ENCODE assay signal across 8 mouse cellular contexts in the genomic region with DNA sequence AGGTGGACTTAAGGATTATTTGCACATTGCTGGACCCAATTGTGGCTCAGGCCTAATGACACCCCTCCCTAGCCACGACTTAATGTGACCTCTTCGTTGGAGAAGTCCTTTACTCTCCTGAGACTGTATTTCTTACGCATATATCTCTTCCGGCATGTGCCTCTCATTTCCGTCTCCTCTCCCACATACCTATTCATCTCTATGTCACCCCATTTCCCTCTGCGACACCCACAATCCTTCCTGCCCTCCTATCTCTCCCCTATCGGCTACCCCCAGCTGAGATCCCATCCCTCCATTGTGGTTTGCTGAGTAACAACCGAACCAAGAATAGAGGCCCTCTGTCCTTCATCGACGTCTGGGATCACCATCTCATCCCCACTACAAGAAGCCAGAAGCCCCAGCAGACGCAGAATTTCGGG. TPM values are rescaled to one million over a fixed set of nuclear protein-coding genes. Genes with fewer than 3 reads are reported as not detected.
DNase-seq lines count a peak whose midpoint lies in the region; ATAC-seq and TF ChIP-seq lines count a peak whose summit lies in the region.

No protein-coding gene starts in this region.

- H3K79me2 ChIP-seq in liver, adult 2 months (ENCODE audit: control insufficient read depth, insufficient read depth, low read length): no peaks in the 10 kb centered on the region

- WGBS in forebrain, embryonic 12.5 days: 15% methylated on average over 12 of the region's 12 CpGs
- WGBS in liver, adult 2 months: 33% methylated on average over 12 of the region's 12 CpGs
- WGBS in stomach, embryonic 14.5 days: 8% methylated on average over 12 of the region's 12 CpGs

- peak overlapping the region; percentile 71 for H3K4me2 ChIP-seq in forebrain, embryonic 12.5 days
- H3K4me2 ChIP-seq in stomach, embryonic 14.5 days (replicated peaks; ENCODE audit: low read depth, low read length): peak overlapping the region; percentile 97

- peaks cover 67% of the 10 kb centered on the region for H3K4me1 ChIP-seq in megakaryocyte, embryonic 14.5 days
- H3K4me1 ChIP-seq in forebrain, embryonic 12.5 days: peaks cover 39% of the 10 kb centered on the region
- no peaks in the 10 kb centered on the region for H3K4me1 ChIP-seq in liver, adult 2 months (ENCODE audit: control insufficient read depth, insufficient read depth, low read length)
- H3K4me1 ChIP-seq in stomach, embryonic 14.5 days (ENCODE audit: control insufficient read depth, insufficient read depth, low read length): peaks cover 20% of the 10 kb centered on the region; the same call in 1 of the 2 replicates

- H3K4me3 ChIP-seq in megakaryocyte, embryonic 14.5 days (replicated peaks): peak overlapping the region; percentile 99
- peak overlapping the region; percentile 51 for H3K4me3 ChIP-seq in forebrain, embryonic 12.5 days (replicated peaks)
- H3K4me3 ChIP-seq in liver, adult 2 months (ENCODE audit: insufficient read depth, low read depth, low read length): peak overlapping the region; percentile 61
- peak overlapping the region; percentile 70 for H3K4me3 ChIP-seq in stomach, embryonic 14.5 days (ENCODE audit: low read depth, low read length)

- no peak for DNase-seq in liver, adult 2 months (ENCODE audit: extremely low read depth, low read depth, low spot score)
- DNase-seq in gastrocnemius, postnatal 10 days: no peak
- DNase-seq in embryo, embryonic 10 days (ENCODE audit: low spot score): no peak
- no peak for DNase-seq in thymus, adult 18-20 months

- no peak; the same call in none of the 2 replicates for ATAC-seq in megakaryocyte, adult 5-6 weeks (ENCODE audit: poor library complexity, severe bottlenecking)
- no peak for ATAC-seq in forebrain, embryonic 12.5 days (ENCODE audit: low FRiP score)
- ATAC-seq in stomach, embryonic 14.5 days (ENCODE audit: insufficient number of reproducible peaks, insufficient read depth, low FRiP score, low read depth): no peak

- H3K27ac ChIP-seq in forebrain, embryonic 12.5 days: no peak overlapping the region
- H3K27ac ChIP-seq in liver, adult 2 months (replicated peaks; ENCODE audit: insufficient read depth, low read depth, low read length): no peak overlapping the region; the same call in 1 of the 2 replicates
- H3K27ac ChIP-seq in stomach, embryonic 14.5 days (ENCODE audit: low read length): no peak overlapping the region

- TF ChIP-seq CTCF in liver, adult 2 months (IDR thresholded peaks at IDR 0.05; ENCODE audit: low read depth, low read length): no peak

- no peak overlapping the region for H3K9ac ChIP-seq in forebrain, embryonic 12.5 days
- H3K9ac ChIP-seq in liver, adult 2 months (ENCODE audit: low read depth, low read length): 0 out of 2 replicates have a peak overlapping the region, but pooled peaks have one; percentile 24
- peak overlapping the region; percentile 34; the same call in 1 of the 2 replicates for H3K9ac ChIP-seq in stomach, embryonic 14.5 days (replicated peaks; ENCODE audit: low read depth, low read length)

- peaks cover 68% of the 10 kb centered on the region for H3K36me3 ChIP-seq in megakaryocyte, embryonic 14.5 days (replicated peaks; ENCODE audit: low read length)
- H3K36me3 ChIP-seq in forebrain, embryonic 12.5 days (replicated peaks): no peaks in the 10 kb centered on the region
- no peaks in the 10 kb centered on the region for H3K36me3 ChIP-seq in liver, adult 2 months (ENCODE audit: control insufficient read depth, insufficient read depth, low read length)
- no peaks in the 10 kb centered on the region for H3K36me3 ChIP-seq in stomach, embryonic 14.5 days (ENCODE audit: control insufficient read depth, insufficient read depth, low read length)

- no peaks in the 10 kb centered on the region for H3K9me3 ChIP-seq in megakaryocyte, embryonic 14.5 days
- H3K9me3 ChIP-seq in forebrain, embryonic 12.5 days: no peaks in the 10 kb centered on the region
- no peaks in the 10 kb centered on the region for H3K9me3 ChIP-seq in stomach, embryonic 14.5 days (ENCODE audit: control insufficient read depth, low read depth, low read length)

- no peaks in the 10 kb centered on the region for H3K27me3 ChIP-seq in megakaryocyte, embryonic 14.5 days (replicated peaks)
- peaks cover 73% of the 10 kb centered on the region for H3K27me3 ChIP-seq in forebrain, embryonic 12.5 days
- H3K27me3 ChIP-seq in liver, adult 2 months (ENCODE audit: control insufficient read depth, insufficient read depth, low read length): peaks cover 6% of the 10 kb centered on the region; the same call in 1 of the 2 replicates
- H3K27me3 ChIP-seq in stomach, embryonic 14.5 days (ENCODE audit: control insufficient read depth, insufficient read depth, low read length): no peaks in the 10 kb centered on the region; the same call in 1 of the 2 replicates

- TF ChIP-seq POLR2A in liver, adult 2 months (IDR thresholded peaks at IDR 0.05; ENCODE audit: extremely low read depth, insufficient read depth, low read length): no peak

RNA-seq across cellular contexts. Expression of a gene that starts 2.8 kb away (rescaled TPM):
- polyA plus RNA-seq in megakaryocyte, embryonic 14.5 days (2012; ENCODE audit: insufficient read depth, low replicate concordance): 4,315 and 7,169 TPM in 2 replicates
- 281 and 286 TPM in 2 replicates for total RNA-seq in megakaryocyte, adult 5-6 weeks (2015)
- total RNA-seq in megakaryocyte, adult 5-6 weeks (2017): 42.2 and 47.4 TPM in 2 replicates
- 1.3 and 1.6 TPM in 2 replicates for polyA plus RNA-seq in forebrain, embryonic 12.5 days (2016; fragmentation: Nextera tagmentation; extraction: Ambion mirVana)
- 1.8 and 5.6 TPM in 2 replicates for total RNA-seq in liver, adult 2 months (2014; rRNA removed)
- polyA plus RNA-seq in liver, adult 2 months (2012; rRNA removed): 4.8 and 6.8 TPM in 2 replicates
- polyA plus RNA-seq in stomach, embryonic 14.5 days (2014; fragmentation: Nextera tagmentation; extraction: Ambion mirVana): 3.6 and 3.7 TPM in 2 replicates
- 10 to 100 TPM; 15.2 to 25.6 TPM for total RNA-seq in gastrocnemius, postnatal 10 days (2021)

RNA-seq across cellular contexts. Expression of a gene that starts 9.0 kb away (rescaled TPM):
- polyA plus RNA-seq in megakaryocyte, embryonic 14.5 days (2012; ENCODE audit: insufficient read depth, low replicate concordance): 89.8 and 105 TPM in 2 replicates
- total RNA-seq in megakaryocyte, adult 5-6 weeks (2015): 24.8 and 32.0 TPM in 2 replicates
- 26.7 and 44.6 TPM in 2 replicates for total RNA-seq in megakaryocyte, adult 5-6 weeks (2017)
- polyA plus RNA-seq in forebrain, embryonic 12.5 days (2016; fragmentation: Nextera tagmentation; extraction: Ambion mirVana): 31.3 and 31.6 TPM in 2 replicates
- total RNA-seq in liver, adult 2 months (2014; rRNA removed): 4.2 and 6.8 TPM in 2 replicates
- polyA plus RNA-seq in liver, adult 2 months (2012; rRNA removed): 21.0 and 22.5 TPM in 2 replicates
- polyA plus RNA-seq in stomach, embryonic 14.5 days (2014; fragmentation: Nextera tagmentation; extraction: Ambion mirVana): 29.7 and 31.5 TPM in 2 replicates
- total RNA-seq in gastrocnemius, postnatal 10 days (2021): 10 to 100 TPM; 10.5 to 10.9 TPM

RNA-seq across cellular contexts. Expression of a gene that starts 14.6 kb away (rescaled TPM):
- 4.3 and 4.7 TPM in 2 replicates for polyA plus RNA-seq in megakaryocyte, embryonic 14.5 days (2012; ENCODE audit: insufficient read depth, low replicate concordance)
- total RNA-seq in megakaryocyte, adult 5-6 weeks (2015): 0.68 and 0.91 TPM in 2 replicates
- total RNA-seq in megakaryocyte, adult 5-6 weeks (2017): not detected in 2 replicates
- polyA plus RNA-seq in forebrain, embryonic 12.5 days (2016; fragmentation: Nextera tagmentation; extraction: Ambion mirVana): 3.2 and 4.0 TPM in 2 replicates
- not detected in 2 replicates for total RNA-seq in liver, adult 2 months (2014; rRNA removed)
- polyA plus RNA-seq in liver, adult 2 months (2012; rRNA removed): not detected in 2 replicates
- 4.2 and 5.9 TPM in 2 replicates for polyA plus RNA-seq in stomach, embryonic 14.5 days (2014; fragmentation: Nextera tagmentation; extraction: Ambion mirVana)
- under 1 TPM; 0.45 to 0.47 TPM for total RNA-seq in gastrocnemius, postnatal 10 days (2021)

RNA-seq across cellular contexts. Expression of a gene that starts 29.3 kb away (rescaled TPM):
- 30.5 and 39.5 TPM in 2 replicates for polyA plus RNA-seq in megakaryocyte, embryonic 14.5 days (2012; ENCODE audit: insufficient read depth, low replicate concordance)
- 30.5 and 30.9 TPM in 2 replicates for total RNA-seq in megakaryocyte, adult 5-6 weeks (2015)
- total RNA-seq in megakaryocyte, adult 5-6 weeks (2017): 18.3 and 22.9 TPM in 2 replicates
- polyA plus RNA-seq in forebrain, embryonic 12.5 days (2016; fragmentation: Nextera tagmentation; extraction: Ambion mirVana): 29.0 and 35.7 TPM in 2 replicates
- total RNA-seq in liver, adult 2 months (2014; rRNA removed): 6.8 and 10.7 TPM in 2 replicates
- polyA plus RNA-seq in liver, adult 2 months (2012; rRNA removed): 34.1 and 38.4 TPM in 2 replicates
- polyA plus RNA-seq in stomach, embryonic 14.5 days (2014; fragmentation: Nextera tagmentation; extraction: Ambion mirVana): 29.4 and 30.8 TPM in 2 replicates
- total RNA-seq in gastrocnemius, postnatal 10 days (2021): 10 to 100 TPM; 31.9 to 39.6 TPM

RNA-seq across cellular contexts. Expression of a gene that starts 30.6 kb away (rescaled TPM):
- polyA plus RNA-seq in megakaryocyte, embryonic 14.5 days (2012; ENCODE audit: insufficient read depth, low replicate concordance): 233 and 501 TPM in 2 replicates
- total RNA-seq in megakaryocyte, adult 5-6 weeks (2015): 31.5 and 33.7 TPM in 2 replicates
- 19.4 and 20.9 TPM in 2 replicates for total RNA-seq in megakaryocyte, adult 5-6 weeks (2017)
- polyA plus RNA-seq in forebrain, embryonic 12.5 days (2016; fragmentation: Nextera tagmentation; extraction: Ambion mirVana): 49.8 and 51.1 TPM in 2 replicates
- 30.4 and 32.1 TPM in 2 replicates for total RNA-seq in liver, adult 2 months (2014; rRNA removed)
- polyA plus RNA-seq in liver, adult 2 months (2012; rRNA removed): 70.3 and 75.1 TPM in 2 replicates
- polyA plus RNA-seq in stomach, embryonic 14.5 days (2014; fragmentation: Nextera tagmentation; extraction: Ambion mirVana): 72.9 and 83.0 TPM in 2 replicates
- 10 to 100 TPM; 23.6 to 26.0 TPM for total RNA-seq in gastrocnemius, postnatal 10 days (2021)

Comparison
In these comparisons a context has a peak if more than half of its experiments do, and no peak if none do; other contexts are left out.
1. RNA of a gene that starts 2.8 kb away (polyA plus RNA-seq): 4,315 to 7,169 TPM in megakaryocyte, embryonic 14.5 days; 4.8 to 6.8 TPM in liver, adult 2 months, 3.6 to 3.7 TPM in stomach, embryonic 14.5 days and 1.3 to 1.6 TPM in forebrain, embryonic 12.5 days; every median in the first group is over 100 times any median in the second.
2. Peak in every context shown above with its lines, with median percentiles within 50 percentile points of each other: H3K4me3 ChIP-seq.